Mouse (Mus musculus) liver, embryonic 12.5 days (tissue): Measurements from ENCODE around the gene Chd1l. TPM values are rescaled to one million over a fixed set of nuclear protein-coding genes. Genes with fewer than 3 reads are reported as not detected.

Source experiments
- ATAC-seq: fragments of 200-750 bp; cut with Nextera tagmentation; 2 replicates; pipeline ENCODE4 v1.8.0; 2017; ENCODE audit warnings: moderate number of reproducible peaks, mild to moderate bottlenecking, moderate library complexity
- H3K27ac ChIP-seq: fragments of 300-500 bp; sonication (generic); 2 replicates; pipeline ENCODE4 v1.5.1; 2016; ENCODE audit warnings: mild to moderate bottlenecking
- H3K27me3 ChIP-seq: fragments of 300-500 bp; sonication (generic); replicated peaks from 2 replicates; pipeline ENCODE4 v1.6.1; 2016; ENCODE audit warnings: mild to moderate bottlenecking, moderate library complexity
- H3K36me3 ChIP-seq: fragments of 300-500 bp; sonication (generic); 2 replicates; pipeline ENCODE4 v1.6.1; 2016; ENCODE audit warnings: mild to moderate bottlenecking, moderate library complexity
- H3K4me1 ChIP-seq: fragments of 300-500 bp; sonication (generic); 2 replicates; pipeline ENCODE4 v1.6.1; 2016
- H3K4me2 ChIP-seq: fragments of 300-500 bp; sonication (generic); 2 replicates; pipeline ENCODE4 v1.6.1; 2016; ENCODE audit warnings: mild to moderate bottlenecking, moderate library complexity
- H3K4me3 ChIP-seq: fragments of 300-500 bp; sonication (generic); 2 replicates; pipeline ENCODE4 v1.5.1; 2016; ENCODE audit warnings: mild to moderate bottlenecking, moderate library complexity
- H3K9ac ChIP-seq: fragments of 300-500 bp; sonication (generic); 2 replicates; pipeline ENCODE4 v1.6.1; 2016; ENCODE audit warnings: mild to moderate bottlenecking, moderate library complexity
- H3K9me3 ChIP-seq: fragments of 300-500 bp; sonication (generic); replicated peaks from 2 replicates; pipeline ENCODE4 v1.6.1; 2016; ENCODE audit warnings: mild to moderate bottlenecking, moderate library complexity
- WGBS: fragments of 180-500 bp; shearing (Covaris S2); methylation state at CpG from one replicate; pipeline ENCODE4 v1.1.7; 2016; ENCODE audit not compliant: insufficient replicate concordance; 5-methylcytosine and 5-hydroxymethylcytosine counted together
- polyA plus RNA-seq: library from polyadenylated mRNA; unstranded; fragments of >200 nt; fragmentation: Nextera tagmentation; extraction: Ambion mirVana; gene quantifications from 2 replicates; pipeline ENCODE4 v1.2.1, GENCODE M21; 2016

The Chd1l gene
- polyA plus RNA-seq, 1 experiment from 2014 or later = 21.4 TPM

GRCm38 (mm10) chr3:97573807-97574206, 36.2 kb downstream of the Chd1l start:
- WGBS = 78% methylated on average over 9 of the region's 9 CpGs
- Histone ChIP-seq H3K9me3 (no peaks in the 10 kb centered on the region), H3K9ac (no peak overlapping the region), H3K36me3 (peaks cover 53% of the 10 kb centered on the region), H3K27me3 (no peaks in the 10 kb centered on the region), H3K27ac (no peak overlapping the region), H3K4me1 (no peaks in the 10 kb centered on the region), H3K4me2 (no peak overlapping the region), H3K4me3 (no peak overlapping the region)
- ATAC-seq = no peak

- Histone ChIP-seq H3K27ac (no peak overlapping the region), H3K36me3 (peaks cover 56% of the 10 kb centered on the region), H3K9me3 (no peaks in the 10 kb centered on the region), H3K9ac (no peak overlapping the region), H3K4me2 (no peak overlapping the region), H3K4me1 (no peaks in the 10 kb centered on the region), H3K4me3 (no peak overlapping the region), H3K27me3 (no peaks in the 10 kb centered on the region)
- WGBS = 83% methylated on average over 5 of the region's 5 CpGs
- ATAC-seq = no peak
Measured at GRCm38 (mm10) chr3:97564588-97564987, 45.4 kb downstream of the Chd1l start.

- H3K36me3 ChIP-seq = peaks cover 20% of the 10 kb centered on the region; the same call in 1 of the 2 replicates
- H3K4me3 ChIP-seq = no peak overlapping the region
- H3K9me3 ChIP-seq = no peaks in the 10 kb centered on the region
- H3K9ac ChIP-seq = no peak overlapping the region
- no peaks in the 10 kb centered on the region for H3K4me1 ChIP-seq
- H3K4me2 ChIP-seq = no peak overlapping the region
- H3K27me3 ChIP-seq = no peaks in the 10 kb centered on the region
- WGBS = 71% methylated on average over 5 of the region's 5 CpGs
- no peak for ATAC-seq
- no peak overlapping the region for H3K27ac ChIP-seq
Measured at GRCm38 (mm10) chr3:97558554-97558953, 51.4 kb downstream of the Chd1l start.

GRCm38 (mm10) chr3:97546205-97546604, 63.8 kb downstream of the Chd1l start:
- Histone ChIP-seq H3K27ac (no peak overlapping the region), H3K36me3 (no peaks in the 10 kb centered on the region), H3K9ac (no peak overlapping the region), H3K4me1 (no peaks in the 10 kb centered on the region), H3K4me2 (no peak overlapping the region), H3K9me3 (no peaks in the 10 kb centered on the region), H3K4me3 (no peak overlapping the region), H3K27me3 (no peaks in the 10 kb centered on the region)
- WGBS = 40% methylated on average over 8 of the region's 8 CpGs
- ATAC-seq = no peak

- no peaks in the 10 kb centered on the region for H3K36me3 ChIP-seq
- 36% methylated on average over 1 of the region's 1 CpGs for WGBS
- H3K27ac ChIP-seq = no peak overlapping the region
- no peak overlapping the region for H3K4me2 ChIP-seq
- H3K9ac ChIP-seq = no peak overlapping the region
- H3K4me3 ChIP-seq = no peak overlapping the region
- ATAC-seq = no peak
- no peaks in the 10 kb centered on the region for H3K27me3 ChIP-seq
- no peaks in the 10 kb centered on the region for H3K9me3 ChIP-seq
- no peaks in the 10 kb centered on the region for H3K4me1 ChIP-seq
Measured at GRCm38 (mm10) chr3:97540171-97540570, 69.8 kb downstream of the Chd1l start.

GRCm38 (mm10) chr3:97538634-97539033, 71.4 kb downstream of the Chd1l start:
- no peak overlapping the region for H3K9ac ChIP-seq
- no peak overlapping the region for H3K4me2 ChIP-seq
- H3K4me1 ChIP-seq = no peaks in the 10 kb centered on the region
- no peaks in the 10 kb centered on the region for H3K36me3 ChIP-seq
- ATAC-seq = no peak
- 26% methylated on average over 1 of the region's 1 CpGs for WGBS
- no peaks in the 10 kb centered on the region for H3K9me3 ChIP-seq
- H3K27me3 ChIP-seq = no peaks in the 10 kb centered on the region
- H3K4me3 ChIP-seq = no peak overlapping the region
- H3K27ac ChIP-seq = no peak overlapping the region

GRCm38 (mm10) chr3:97537006-97537405, 73.0 kb downstream of the Chd1l start:
- Histone ChIP-seq H3K4me2 (no peak overlapping the region), H3K9me3 (no peaks in the 10 kb centered on the region), H3K27ac (no peak overlapping the region), H3K36me3 (no peaks in the 10 kb centered on the region), H3K27me3 (no peaks in the 10 kb centered on the region), H3K4me1 (no peaks in the 10 kb centered on the region), H3K9ac (no peak overlapping the region), H3K4me3 (no peak overlapping the region)
- ATAC-seq = no peak
- 69% methylated on average over 2 of the region's 2 CpGs for WGBS

GRCm38 (mm10) chr3:97535660-97536059, 74.3 kb downstream of the Chd1l start:
- no peak for ATAC-seq
- Histone ChIP-seq H3K9me3 (no peaks in the 10 kb centered on the region), H3K4me2 (no peak overlapping the region), H3K9ac (no peak overlapping the region), H3K27ac (no peak overlapping the region), H3K4me3 (no peak overlapping the region), H3K27me3 (no peaks in the 10 kb centered on the region), H3K4me1 (no peaks in the 10 kb centered on the region), H3K36me3 (no peaks in the 10 kb centered on the region)
- WGBS = 68% methylated on average over 5 of the region's 5 CpGs

GRCm38 (mm10) chr3:97525458-97525857, 84.5 kb downstream of the Chd1l start:
- Histone ChIP-seq H3K9me3 (no peaks in the 10 kb centered on the region), H3K27ac (no peak overlapping the region), H3K4me2 (no peak overlapping the region), H3K4me3 (no peak overlapping the region), H3K36me3 (no peaks in the 10 kb centered on the region), H3K4me1 (no peaks in the 10 kb centered on the region), H3K27me3 (no peaks in the 10 kb centered on the region), H3K9ac (no peak overlapping the region)
- WGBS = 68% methylated on average over 8 of the region's 8 CpGs
- ATAC-seq = no peak

- 71% methylated on average over 5 of the region's 5 CpGs for WGBS
- Histone ChIP-seq H3K4me3 (no peak overlapping the region), H3K27me3 (no peaks in the 10 kb centered on the region), H3K9me3 (peaks cover 4% of the 10 kb centered on the region; the same call in 1 of the 2 replicates), H3K36me3 (no peaks in the 10 kb centered on the region), H3K27ac (no peak overlapping the region), H3K4me1 (no peaks in the 10 kb centered on the region), H3K9ac (no peak overlapping the region), H3K4me2 (no peak overlapping the region)
- ATAC-seq = no peak
Measured at GRCm38 (mm10) chr3:97524835-97525234, 85.2 kb downstream of the Chd1l start.

GRCm38 (mm10) chr3:97521946-97522731, 87.9 kb downstream of the Chd1l start:
- H3K27ac ChIP-seq = no peak overlapping the region
- H3K36me3 ChIP-seq = no peaks in the 10 kb centered on the region
- no peak overlapping the region for H3K9ac ChIP-seq
- no peaks in the 10 kb centered on the region for H3K4me1 ChIP-seq
- H3K9me3 ChIP-seq = peaks cover 16% of the 10 kb centered on the region
- 69% methylated on average over 13 of the region's 13 CpGs for WGBS
- no peaks in the 10 kb centered on the region for H3K27me3 ChIP-seq
- H3K4me3 ChIP-seq = no peak overlapping the region
- no peak overlapping the region for H3K4me2 ChIP-seq
- no peak for ATAC-seq

GRCm38 (mm10) chr3:97519883-97520282, 90.1 kb downstream of the Chd1l start:
- no peak for ATAC-seq

GRCm38 (mm10) chr3:97512296-97512695, 97.7 kb downstream of the Chd1l start:
- 58% methylated on average over 3 of the region's 3 CpGs for WGBS
- H3K27ac ChIP-seq = no peak overlapping the region

More at GRCm38 (mm10) chr3:97519883-97520282, 90.1 kb downstream of the Chd1l start:
- Histone ChIP-seq H3K4me3 (no peak overlapping the region), H3K36me3 (no peaks in the 10 kb centered on the region), H3K9me3 (peaks cover 16% of the 10 kb centered on the region), H3K4me2 (no peak overlapping the region), H3K9ac (no peak overlapping the region), H3K4me1 (no peaks in the 10 kb centered on the region), H3K27me3 (no peaks in the 10 kb centered on the region), H3K27ac (no peak overlapping the region)
- 79% methylated on average over 11 of the region's 11 CpGs for WGBS

More at GRCm38 (mm10) chr3:97512296-97512695, 97.7 kb downstream of the Chd1l start:
- Histone ChIP-seq H3K4me2 (no peak overlapping the region), H3K4me1 (no peaks in the 10 kb centered on the region), H3K36me3 (no peaks in the 10 kb centered on the region), H3K9me3 (no peaks in the 10 kb centered on the region), H3K27me3 (no peaks in the 10 kb centered on the region), H3K4me3 (no peak overlapping the region), H3K9ac (no peak overlapping the region)
- ATAC-seq = no peak
